In genomic region chr16:93018766-93019165, GRCm38 (mm10) we compare ENCODE assay signal across 26 mouse cellular contexts.
"Had no signal": no experiment of that assay in that cellular context is flagged by ENCODE, and none has a peak within 500 bp of the region (broad histone marks: within the 10 kb centered on the region; RNA-seq: fewer than 3 reads in every experiment).

No protein-coding gene starts in this region.

- H3K27me3 ChIP-seq: embryonic facial prominence, embryonic 15.5 days; forebrain, embryonic 15.5 days had no signal

- H3K4me2 ChIP-seq: embryonic facial prominence, embryonic 12.5 days; embryonic facial prominence, embryonic 15.5 days; forebrain, embryonic 12.5 days; forebrain, embryonic 13.5 days; forebrain, embryonic 15.5 days had no signal

- H3K4me1 ChIP-seq: forebrain, embryonic 12.5 days; forebrain, embryonic 15.5 days; heart, embryonic 10.5 days had no signal

- H3K9ac ChIP-seq: embryonic facial prominence, embryonic 12.5 days; embryonic facial prominence, embryonic 15.5 days; forebrain, embryonic 12.5 days; forebrain, embryonic 13.5 days; forebrain, embryonic 15.5 days; forebrain, postnatal 0 days had no signal

- H3K4me3 ChIP-seq: embryonic facial prominence, embryonic 12.5 days; embryonic facial prominence, embryonic 15.5 days; erythroblast, embryonic 14.5 days; forebrain, embryonic 10.5 days; forebrain, embryonic 12.5 days; forebrain, embryonic 13.5 days; forebrain, embryonic 15.5 days; gastrocnemius, adult 2 months; heart, adult 2 months; heart, embryonic 10.5 days had no signal

- ATAC-seq: forebrain, embryonic 13.5 days; forebrain, embryonic 14.5 days; forebrain, embryonic 15.5 days; forebrain, embryonic 16.5 days; forebrain, postnatal 0 days had no signal

- H3K9me3 ChIP-seq: embryonic facial prominence, embryonic 12.5 days; embryonic facial prominence, embryonic 15.5 days; forebrain, embryonic 10.5 days; forebrain, embryonic 12.5 days; forebrain, embryonic 13.5 days; forebrain, embryonic 15.5 days; heart, embryonic 10.5 days had no signal

- H3K36me3 ChIP-seq: embryonic facial prominence, embryonic 12.5 days; embryonic facial prominence, embryonic 15.5 days; forebrain, embryonic 10.5 days; forebrain, embryonic 12.5 days; forebrain, embryonic 15.5 days; heart, embryonic 10.5 days had no signal

- H3K27ac ChIP-seq: embryonic facial prominence, embryonic 12.5 days; embryonic facial prominence, embryonic 15.5 days; forebrain, embryonic 10.5 days; forebrain, embryonic 12.5 days; forebrain, embryonic 13.5 days; forebrain, embryonic 15.5 days; gastrocnemius, adult 2 months; heart, adult 2 months; heart, embryonic 10.5 days had no signal

- DNase-seq: cerebellum, adult 8-10 months; cerebellum, adult 9-10 months; cerebellum, adult 9-11 months; cerebellum, postnatal 10 days; cerebellum, postnatal 14 days; cerebellum, postnatal 25 days; cerebellum, postnatal 36 days; embryo, embryonic 11 days; forebrain, postnatal 0 days; gastrocnemius, adult 2 months; gastrocnemius, postnatal 10 days; gastrocnemius, postnatal 14 days; gastrocnemius, postnatal 25 days; gastrocnemius, postnatal 36 days; heart, adult 18-20 months; heart, adult 2 months had no signal
